Mouse (Mus musculus) hindbrain, postnatal 0 days (tissue): ENCODE results near the gene Fgf18. TPM values are rescaled to one million over a fixed set of nuclear protein-coding genes. Genes with fewer than 3 reads are reported as not detected.
A peak's percentile ranks its signal among the peaks of the same experiment; 100 is the strongest.

Experiments used
- ATAC-seq: fragments of 200-750 bp; cut with Nextera tagmentation; 2 replicates; pipeline ENCODE4 v1.8.0; 2017; ENCODE audit warnings: mild to moderate bottlenecking, moderate TSS enrichment, moderate library complexity
- DNase-seq: peaks from one replicate; pipeline ENCODE4 v3.0.0-alpha.2; 2015; ENCODE audit warnings: low spot score
- H3K27ac ChIP-seq: fragments of 300-500 bp; sonication (generic); 2 replicates; pipeline ENCODE4 v1.5.1; 2014; ENCODE audit warnings: mild to moderate bottlenecking
- H3K27me3 ChIP-seq: fragments of 300-500 bp; sonication (generic); 2 replicates; pipeline ENCODE4 v1.6.1; 2014; ENCODE audit warnings: low read length, mixed read lengths; ENCODE audit not compliant: insufficient read depth
- H3K36me3 ChIP-seq: fragments of 300-500 bp; sonication (generic); 2 replicates; pipeline ENCODE4 v1.6.1; 2014; ENCODE audit warnings: low read length, mixed read lengths; ENCODE audit not compliant: insufficient read depth
- H3K4me1 ChIP-seq: fragments of 300-500 bp; sonication (generic); 2 replicates; pipeline ENCODE4 v1.6.1; 2014; ENCODE audit warnings: antibody characterized with exemption, low read length, mixed read lengths; ENCODE audit not compliant: insufficient read depth
- H3K4me2 ChIP-seq: fragments of 300-500 bp; sonication (generic); 2 replicates; pipeline ENCODE4 v1.6.1; 2014; ENCODE audit warnings: low read depth, mild to moderate bottlenecking, low read length, moderate library complexity, mixed read lengths
- H3K4me3 ChIP-seq: fragments of 300-500 bp; sonication (generic); 2 replicates; pipeline ENCODE4 v1.5.1; 2014; ENCODE audit warnings: low read length
- H3K9ac ChIP-seq: fragments of 300-500 bp; sonication (generic); replicated peaks from 2 replicates; pipeline ENCODE4 v1.6.1; 2014; ENCODE audit warnings: mild to moderate bottlenecking, low read length, moderate library complexity, mixed read lengths
- H3K9me3 ChIP-seq: fragments of 300-500 bp; sonication (generic); 2 replicates; pipeline ENCODE4 v1.6.1; 2016; ENCODE audit warnings: low read length, mixed read lengths
- CTCF ChIP-seq: IDR thresholded peaks from 2 replicates; pipeline ENCODE4 v1.5.1; 2016; ENCODE audit warnings: antibody characterized with exemption, control low read depth, low read depth
- WGBS: fragments of 180-500 bp; shearing (Covaris S2); extraction: QIAGEN DNeasy Blood & Tissue Kit; methylation state at CpG from one replicate; pipeline ENCODE4 v1.1.7; 2014; 5-methylcytosine and 5-hydroxymethylcytosine counted together
- polyA plus RNA-seq: library from polyadenylated mRNA; unstranded; fragments of >200 nt; fragmentation: Nextera tagmentation; extraction: Ambion mirVana; gene quantifications from 2 replicates; pipeline ENCODE4 v1.2.1, GENCODE M21; 2015
- total RNA-seq: library from RNA; depleted of rRNA; stranded (reverse); fragments of >200 nt; gene quantifications from 2 replicates; pipeline ENCODE4 v1.2.3, GENCODE M21; 2014

Fgf18 gene
- total and polyA plus RNA-seq, 2 experiments from 2014 or later, result 6.3 to 10.3 TPM

DNA sequence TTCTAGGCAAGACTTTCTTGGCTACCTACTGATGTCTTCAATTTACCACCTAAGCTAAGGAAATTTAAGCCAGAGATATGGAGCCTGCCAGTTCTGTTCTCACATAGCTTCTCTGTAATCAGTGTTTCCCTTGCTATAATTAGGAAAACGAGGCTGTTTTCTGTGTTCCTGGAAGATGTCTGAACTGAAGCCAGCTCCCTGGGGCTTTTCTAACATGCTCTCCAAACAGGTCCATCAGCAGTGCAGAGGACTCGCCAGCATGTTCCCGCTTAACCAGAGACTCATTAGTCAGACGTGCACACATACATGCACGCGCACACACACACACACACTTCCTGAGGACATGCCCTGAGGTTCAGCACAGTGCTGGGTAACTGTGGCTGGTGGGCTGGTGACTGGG, 57.3 kb downstream of the Fgf18 start:
- no peaks in the 10 kb centered on the region for H3K27me3 ChIP-seq
- DNase-seq (peak; percentile 26), ATAC-seq (no peak)
- no peak overlapping the region for H3K4me2 ChIP-seq
- no peaks in the 10 kb centered on the region for H3K36me3 ChIP-seq
- no peaks in the 10 kb centered on the region for H3K4me1 ChIP-seq
- H3K9me3 ChIP-seq, result no peaks in the 10 kb centered on the region
- H3K4me3 ChIP-seq, result no peak overlapping the region
- TF ChIP-seq CTCF, result no peak
- H3K9ac ChIP-seq, result no peak overlapping the region
- no peak overlapping the region for H3K27ac ChIP-seq
- 45% methylated on average over 6 of the region's 6 CpGs for WGBS

DNA sequence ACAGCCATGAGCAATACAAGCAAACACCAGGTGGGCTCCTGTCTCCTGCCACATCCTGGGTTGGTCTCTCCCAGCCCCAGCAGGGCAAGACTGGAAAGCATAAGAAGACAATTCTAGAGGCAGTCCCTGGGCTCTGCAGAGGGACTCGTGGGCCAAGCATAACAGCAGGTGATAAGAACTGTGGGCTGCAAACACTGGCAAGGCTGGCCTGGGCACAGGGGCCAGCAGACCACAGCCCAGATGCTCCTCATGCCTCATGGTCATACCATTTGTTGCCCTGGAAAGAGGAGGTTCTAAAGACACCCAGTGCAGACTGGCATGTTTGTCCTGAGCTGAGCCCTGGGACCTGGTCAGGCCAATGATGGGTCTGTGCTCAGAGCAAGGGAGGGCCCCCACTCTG, 59.0 kb downstream of the Fgf18 start:
- no peaks in the 10 kb centered on the region for H3K4me1 ChIP-seq
- no peak overlapping the region for H3K27ac ChIP-seq
- TF ChIP-seq CTCF, result no peak
- H3K4me3 ChIP-seq, result no peak overlapping the region
- H3K36me3 ChIP-seq, result no peaks in the 10 kb centered on the region
- no peak overlapping the region for H3K9ac ChIP-seq
- H3K27me3 ChIP-seq, result no peaks in the 10 kb centered on the region
- H3K9me3 ChIP-seq, result no peaks in the 10 kb centered on the region
- H3K4me2 ChIP-seq, result no peak overlapping the region
- DNase-seq, result no peak
- WGBS, result 31% methylated on average over 1 of the region's 1 CpGs
- no peak for ATAC-seq

DNA sequence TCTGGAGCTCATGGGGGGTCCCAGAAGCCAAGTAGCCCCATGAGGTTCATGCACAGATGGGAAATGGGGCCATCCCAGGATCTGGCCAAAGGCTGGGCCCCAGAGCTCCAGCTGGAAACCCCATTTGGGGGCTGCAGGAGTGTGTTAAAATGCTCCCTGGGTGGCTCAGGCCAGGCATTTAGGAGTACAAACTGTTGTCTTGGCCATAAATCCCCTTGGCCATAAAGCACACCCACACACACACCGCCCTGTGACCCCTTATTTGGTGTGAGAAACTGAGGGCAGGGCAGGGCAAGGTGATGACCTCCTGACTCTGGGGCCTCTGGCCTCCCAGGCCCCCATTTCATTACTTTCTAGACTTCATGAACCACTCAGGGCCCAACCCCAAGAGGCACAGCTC, 61.2 kb downstream of the Fgf18 start:
- Histone ChIP-seq H3K9me3 (no peaks in the 10 kb centered on the region), H3K4me3 (no peak overlapping the region), H3K9ac (no peak overlapping the region), H3K36me3 (no peaks in the 10 kb centered on the region), H3K27me3 (no peaks in the 10 kb centered on the region), H3K4me2 (no peak overlapping the region), H3K27ac (no peak overlapping the region), H3K4me1 (no peaks in the 10 kb centered on the region)
- WGBS, result 96% methylated on average over 1 of the region's 1 CpGs
- no peak for TF ChIP-seq CTCF
- no peak for DNase-seq
- no peak for ATAC-seq

DNA sequence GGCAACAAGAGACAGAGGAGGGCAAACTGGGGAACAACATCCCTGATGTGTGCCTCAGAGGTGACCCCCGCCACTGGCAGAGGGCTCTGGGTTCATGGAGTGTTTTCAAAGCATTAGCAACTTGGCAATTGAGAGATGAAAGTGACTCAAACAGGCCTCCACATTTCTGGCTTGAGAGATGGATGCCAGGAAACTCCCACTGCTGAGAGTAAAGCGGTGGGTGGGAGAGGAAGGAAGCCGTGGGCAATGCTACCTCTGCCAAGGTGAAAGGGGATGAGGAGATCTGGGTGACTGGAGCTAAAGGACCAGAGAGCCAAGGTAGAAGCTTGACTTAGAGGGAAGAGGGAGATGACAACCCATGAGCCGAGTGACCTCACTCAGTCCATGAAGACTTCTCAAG, 61.7 kb downstream of the Fgf18 start:
- ATAC-seq (no peak), DNase-seq (no peak)
- H3K4me2 ChIP-seq, result no peak overlapping the region
- no peak overlapping the region for H3K4me3 ChIP-seq
- 89% methylated on average over 4 of the region's 4 CpGs for WGBS
- no peak overlapping the region for H3K27ac ChIP-seq
- no peaks in the 10 kb centered on the region for H3K4me1 ChIP-seq
- H3K27me3 ChIP-seq, result no peaks in the 10 kb centered on the region
- H3K36me3 ChIP-seq, result no peaks in the 10 kb centered on the region
- TF ChIP-seq CTCF, result no peak
- no peaks in the 10 kb centered on the region for H3K9me3 ChIP-seq
- H3K9ac ChIP-seq, result no peak overlapping the region

DNA sequence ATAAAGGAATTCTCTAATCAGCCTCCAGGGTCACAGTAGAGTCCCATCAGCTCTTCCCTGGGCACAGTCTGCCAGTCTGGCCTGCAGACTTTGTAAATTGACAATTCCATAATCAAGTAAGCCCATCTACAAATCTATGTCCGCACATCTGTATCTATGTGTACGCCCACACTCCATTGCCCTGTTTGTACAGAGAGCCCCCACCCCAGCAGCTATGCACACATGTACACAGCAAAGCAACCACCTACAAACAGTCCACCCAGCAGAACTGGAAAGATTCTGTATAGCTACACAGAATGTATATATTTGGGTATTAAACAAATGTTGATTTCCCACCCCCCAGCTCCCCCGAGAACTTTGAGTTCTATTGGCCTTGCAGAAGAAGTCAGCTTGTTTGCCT, 62.1 kb downstream of the Fgf18 start:
- Histone ChIP-seq H3K4me1 (no peaks in the 10 kb centered on the region), H3K9ac (no peak overlapping the region), H3K36me3 (no peaks in the 10 kb centered on the region), H3K27ac (no peak overlapping the region), H3K9me3 (no peaks in the 10 kb centered on the region), H3K27me3 (no peaks in the 10 kb centered on the region), H3K4me2 (no peak overlapping the region), H3K4me3 (no peak overlapping the region)
- no peak for TF ChIP-seq CTCF
- 98% methylated on average over 3 of the region's 3 CpGs for WGBS
- DNase-seq (no peak), ATAC-seq (no peak)

DNA sequence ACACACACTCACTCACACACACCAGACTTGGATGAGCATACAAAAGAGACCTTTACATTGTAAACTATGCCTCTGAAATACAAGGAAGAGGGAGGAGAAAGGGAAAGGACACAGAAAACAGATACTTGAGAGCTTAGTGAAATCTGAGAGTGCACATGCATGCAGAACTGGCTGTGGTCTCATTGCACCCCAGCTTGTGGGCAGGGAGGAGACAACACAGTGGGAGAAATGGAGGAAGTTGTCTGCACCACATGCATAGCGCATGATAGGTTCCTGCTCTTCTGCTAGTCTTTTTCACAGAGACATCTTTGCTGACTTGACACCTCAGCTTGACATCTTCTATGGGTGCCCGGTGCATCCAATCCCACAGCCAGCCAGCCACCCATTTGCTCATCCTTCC, 63.2 kb downstream of the Fgf18 start:
- Histone ChIP-seq H3K9ac (no peak overlapping the region), H3K27me3 (no peaks in the 10 kb centered on the region), H3K4me1 (no peaks in the 10 kb centered on the region), H3K27ac (no peak overlapping the region), H3K4me2 (no peak overlapping the region), H3K9me3 (no peaks in the 10 kb centered on the region), H3K36me3 (no peaks in the 10 kb centered on the region), H3K4me3 (no peak overlapping the region)
- 61% methylated on average over 2 of the region's 2 CpGs for WGBS
- ATAC-seq (no peak), DNase-seq (no peak)
- no peak for TF ChIP-seq CTCF

DNA sequence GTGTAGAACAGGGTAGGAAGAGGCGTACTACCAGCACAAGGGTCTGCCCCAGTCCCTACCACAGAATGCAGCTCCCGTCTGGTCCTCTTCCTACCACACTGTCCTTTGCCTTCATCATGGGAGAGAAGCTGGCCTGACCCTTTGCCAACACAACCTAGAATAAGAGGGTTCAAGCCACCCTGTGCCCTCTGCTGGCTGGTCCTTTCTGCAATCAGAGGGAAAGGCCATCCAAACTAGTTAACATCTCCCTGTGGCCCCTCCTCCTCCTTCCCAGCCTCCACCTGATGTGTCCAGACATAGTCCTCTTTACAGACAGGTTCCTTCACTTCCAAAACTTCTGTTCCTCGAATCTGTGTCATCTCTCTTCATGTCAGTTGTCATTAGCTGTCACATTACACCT, 66.0 kb downstream of the Fgf18 start:
- Histone ChIP-seq H3K4me1 (no peaks in the 10 kb centered on the region; the same call in 1 of the 2 replicates), H3K9ac (no peak overlapping the region), H3K4me3 (no peak overlapping the region), H3K4me2 (no peak overlapping the region), H3K9me3 (no peaks in the 10 kb centered on the region), H3K27me3 (no peaks in the 10 kb centered on the region), H3K27ac (no peak overlapping the region), H3K36me3 (no peaks in the 10 kb centered on the region)
- ATAC-seq (no peak), DNase-seq (no peak)
- 76% methylated on average over 3 of the region's 3 CpGs for WGBS
- no peak; the same call in 1 of the 2 replicates for TF ChIP-seq CTCF
